Mouse (Mus musculus): ENCODE measurements around the gene Dnajc16.

Dnajc16 gene
- long read RNA-seq, experiment 1, full-length matches to known transcripts = 1 of 2 reads
- long read RNA-seq, experiment 1, partial matches to known transcripts = 0 of 2 reads
- long read RNA-seq, experiment 1, other reads (novel, unspliced or antisense) = 1 of 2 reads
- long read RNA-seq, experiment 2, partial matches to known transcripts = 1 of 2 reads
- long read RNA-seq, experiment 2, other reads (novel, unspliced or antisense) = 1 of 2 reads

DNA sequence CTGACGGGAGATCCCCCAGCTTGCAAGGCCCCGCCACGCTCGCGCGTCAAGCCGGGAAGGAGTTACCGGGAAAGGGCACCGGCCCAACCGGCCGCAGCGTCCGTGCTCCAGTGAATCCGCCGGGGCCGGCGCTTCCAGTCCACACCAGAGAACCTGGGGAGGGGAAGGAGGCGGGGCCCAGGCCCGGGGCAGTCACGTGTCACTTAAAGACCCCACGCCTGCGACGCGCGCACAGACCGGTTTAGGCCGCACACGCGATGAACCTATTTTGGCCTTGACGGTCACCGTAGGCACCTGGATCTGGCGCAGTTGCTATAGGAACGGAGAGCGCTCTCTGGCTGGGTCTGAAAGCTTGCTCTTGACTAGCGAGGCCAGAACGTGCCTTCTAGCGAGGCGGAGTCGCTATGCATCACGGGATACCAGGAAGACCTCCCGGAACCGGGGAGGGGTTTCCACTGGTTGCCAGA is at the start of gene Dnajc16:
Dnajc16 (minus strand) TSS at position 408 of the 467 bp plus-strand sequence.
- intact Hi-C loops (cut with DNase I) = no loop called here

DNA sequence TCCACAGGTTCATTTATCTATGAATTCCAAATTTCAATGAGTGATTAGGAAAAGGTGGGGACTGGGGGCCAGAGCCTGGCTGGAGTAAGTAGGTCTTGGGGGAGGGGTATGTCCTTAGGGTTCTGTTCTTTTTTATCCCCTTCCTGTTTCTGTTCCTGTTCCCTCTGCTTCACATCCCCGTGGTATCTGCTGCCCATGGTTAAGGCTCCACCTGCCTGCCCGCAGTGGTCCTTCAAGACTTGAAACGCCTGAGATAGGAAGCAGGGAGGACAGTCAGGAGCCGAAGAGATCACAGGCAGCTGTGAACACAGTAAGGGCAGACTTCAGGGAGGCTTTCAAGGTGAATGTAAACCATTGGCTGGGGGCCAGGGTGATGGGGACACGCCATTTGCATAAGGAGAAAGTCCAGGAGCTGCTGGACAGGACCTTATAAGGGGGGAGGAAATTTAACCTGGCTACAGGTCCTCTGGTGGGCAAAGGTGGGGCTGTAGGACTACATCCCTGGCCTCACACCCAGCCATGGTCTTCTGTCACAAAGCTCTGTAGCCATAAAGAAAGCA is 43.9 kb upstream of the Dnajc16 start:
- intact Hi-C loops (cut with DNase I) = no loop called here

DNA sequence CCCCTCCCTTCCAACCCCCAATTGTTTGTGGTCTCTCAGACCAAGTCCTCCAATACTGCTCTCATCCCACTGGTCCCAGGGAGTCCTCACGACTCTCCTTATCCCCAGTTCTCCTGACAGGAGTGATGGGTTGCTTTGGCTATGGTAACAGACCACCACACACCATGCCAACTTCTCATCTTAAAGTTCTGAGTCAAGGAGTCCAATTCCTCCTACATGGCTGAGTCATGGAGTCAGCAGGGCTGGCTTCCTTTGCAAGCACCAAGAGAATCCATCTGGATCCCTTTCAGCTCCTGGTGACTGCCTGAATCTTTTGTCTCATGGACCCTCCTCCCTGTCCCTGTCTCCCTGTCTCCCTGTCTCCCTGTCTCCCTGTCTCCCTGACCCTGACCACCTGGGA is 43.2 kb upstream of the Dnajc16 start:
- intact Hi-C loops (cut with DNase I) = no loop called here

DNA sequence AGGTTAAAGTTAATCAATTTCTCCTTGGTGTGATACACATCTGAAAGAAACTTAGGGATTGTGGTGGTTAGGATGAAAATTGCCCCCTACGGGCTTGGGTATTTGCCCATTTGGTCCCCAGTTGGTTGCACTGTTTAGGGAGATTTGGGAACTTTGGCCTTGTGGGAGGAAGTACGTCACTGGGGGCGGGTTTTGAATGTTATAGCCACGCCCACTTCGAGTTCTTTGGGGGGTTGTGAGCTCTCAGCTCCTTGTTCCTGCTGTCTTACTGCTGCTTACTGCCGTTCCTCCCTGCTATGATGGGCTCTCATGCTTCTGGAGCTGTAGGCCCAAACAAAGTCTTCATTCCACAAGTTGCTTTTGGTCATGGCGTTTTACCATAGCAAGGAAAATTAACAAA is 40.6 kb upstream of the Dnajc16 start:
- intact Hi-C loops (cut with DNase I) = no loop called here

DNA sequence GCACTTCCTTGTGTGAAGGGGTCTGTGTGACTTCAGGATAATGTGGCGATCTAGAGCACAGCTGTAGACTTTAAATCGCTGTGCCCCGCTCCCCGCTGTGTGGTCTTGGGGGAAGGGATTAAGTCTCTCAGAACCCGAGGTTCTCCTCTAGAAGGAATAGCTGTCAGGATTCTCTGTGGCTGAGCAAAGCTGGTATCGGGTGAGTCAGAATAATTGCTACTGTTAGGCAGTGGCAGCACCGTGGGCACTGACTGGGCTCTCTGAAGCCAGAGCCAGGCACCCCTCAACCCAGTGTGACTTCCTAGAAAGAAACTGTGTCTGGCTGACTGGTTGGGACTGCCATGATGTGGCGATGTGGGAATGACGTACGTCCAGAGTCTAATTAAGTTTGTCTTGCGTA is 39.6 kb upstream of the Dnajc16 start:
- intact Hi-C loops (cut with DNase I) = no loop called here

DNA sequence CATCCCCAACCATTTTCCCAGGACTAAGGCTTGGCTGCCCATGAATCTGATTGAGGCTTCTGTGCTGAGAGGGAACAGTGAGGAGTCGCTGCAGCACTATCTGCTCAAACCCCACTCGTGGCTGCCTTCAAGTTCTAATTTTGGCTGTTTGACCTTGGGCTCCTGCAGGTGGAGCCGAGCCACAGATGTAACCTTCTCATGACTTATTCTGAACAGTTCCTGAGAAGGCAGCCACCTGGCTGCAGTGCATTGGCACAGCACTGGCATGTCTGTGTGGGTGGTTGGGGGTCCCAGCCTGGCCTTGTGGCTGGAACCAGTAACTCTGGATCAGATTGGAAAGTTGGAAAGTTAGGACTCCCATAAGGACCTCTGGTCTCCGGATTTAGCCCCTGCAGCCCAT is 37.4 kb upstream of the Dnajc16 start:
- intact Hi-C loops (cut with DNase I) = no loop called here

DNA sequence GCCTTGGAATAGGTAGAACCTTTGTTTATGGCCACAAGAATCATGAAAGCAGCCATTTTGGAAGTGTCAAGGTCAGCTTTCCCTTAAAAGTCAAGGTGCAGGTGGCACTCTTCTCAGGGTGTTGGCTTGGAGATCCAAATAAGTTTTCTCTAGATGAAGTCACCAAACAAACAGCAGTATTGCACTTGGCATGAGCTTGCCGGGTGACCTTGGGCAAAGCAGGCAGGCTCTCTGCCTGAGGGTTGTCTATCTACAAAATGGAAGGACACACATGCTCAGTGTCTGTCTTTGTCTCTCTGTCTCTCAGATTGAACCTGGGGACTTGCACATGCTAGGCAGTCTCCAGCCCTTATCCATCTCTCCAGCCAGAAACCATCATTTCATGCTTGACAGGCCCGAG is 36.7 kb upstream of the Dnajc16 start:
- intact Hi-C loops (cut with DNase I) = no loop called here

DNA sequence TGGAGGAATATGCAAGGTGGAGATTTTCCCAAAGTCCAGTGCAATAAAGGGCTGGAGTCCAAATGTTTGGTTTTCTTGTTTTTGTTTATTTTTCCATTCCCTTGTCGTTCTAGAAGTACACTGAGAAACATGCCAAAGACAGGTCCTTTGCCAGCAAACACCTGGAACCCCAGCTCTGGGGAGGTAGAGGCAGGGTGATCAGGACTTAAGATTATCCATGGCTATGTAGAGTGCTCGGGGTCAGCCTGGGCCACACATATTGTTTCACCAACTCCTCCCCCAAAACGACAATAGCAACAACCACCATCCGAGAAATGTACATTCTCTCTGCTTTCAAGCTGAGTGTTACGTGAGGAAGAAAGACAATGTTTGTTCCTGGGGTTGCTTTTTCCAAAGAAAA is 35.3 kb upstream of the Dnajc16 start, which contains the start of gene Cela2a:
Cela2a (minus strand) TSS at position 101 of the 400 bp plus-strand sequence.
- intact Hi-C loops (cut with DNase I) = no loop called here

DNA sequence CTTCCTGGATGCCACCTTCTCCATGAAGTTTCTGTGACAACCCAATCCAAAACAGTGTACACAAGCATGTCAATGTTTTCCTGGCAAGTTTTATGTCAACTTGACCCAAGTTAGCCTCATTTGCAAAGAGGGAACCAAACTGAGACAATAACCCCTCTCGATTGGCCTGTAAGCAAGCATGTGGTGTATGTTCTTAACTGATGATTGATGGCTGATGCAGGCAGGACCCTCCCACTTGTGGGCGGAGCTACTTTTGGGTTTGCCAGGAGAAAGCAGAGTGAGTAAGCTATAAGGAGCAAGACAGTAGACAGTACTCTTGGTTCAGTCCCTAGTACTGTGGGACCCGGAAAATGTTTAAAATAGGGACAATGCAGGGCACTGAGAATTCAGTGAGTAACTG is 32.2 kb upstream of the Dnajc16 start:
- intact Hi-C loops (cut with DNase I) = no loop called here

DNA sequence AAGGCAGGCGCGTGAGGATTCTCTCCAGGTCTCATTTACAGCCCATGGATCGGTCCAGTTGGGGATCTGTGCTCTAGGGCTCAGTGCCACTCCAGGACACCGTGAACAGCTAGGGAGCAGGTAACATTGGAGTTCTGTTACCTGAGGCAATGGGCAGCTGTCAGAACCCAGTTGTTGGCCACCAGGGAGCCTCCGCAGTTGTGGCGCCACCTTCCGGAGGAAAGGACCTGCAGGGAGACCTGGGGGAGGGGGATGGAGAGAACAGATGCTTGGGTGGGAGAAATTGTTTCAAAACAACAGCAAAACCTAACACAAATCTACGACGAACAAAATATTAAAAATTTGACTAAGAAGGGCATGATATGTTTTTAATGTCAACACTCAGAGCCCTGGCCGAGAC is 31.4 kb upstream of the Dnajc16 start:
- intact Hi-C loops (cut with DNase I) = no loop called here

DNA sequence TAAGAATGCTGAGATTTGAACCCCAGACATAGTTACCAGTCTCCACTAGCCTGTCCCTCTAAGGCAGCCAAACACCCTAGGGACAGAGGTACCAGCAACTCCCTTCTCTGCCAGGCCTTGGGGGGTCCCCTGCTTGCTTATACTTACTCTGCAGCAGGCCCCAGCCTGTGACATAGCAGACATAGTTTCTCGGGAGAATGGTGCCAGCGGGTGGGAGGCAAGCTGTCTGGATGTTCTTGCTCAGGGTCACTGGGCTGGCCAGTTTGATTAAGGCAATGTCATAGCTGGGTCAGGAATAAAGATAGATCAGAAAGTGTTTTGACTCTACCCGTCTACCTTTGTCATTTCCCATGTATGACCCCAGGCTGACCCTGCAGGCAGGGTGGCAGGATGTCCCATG is 30.4 kb upstream of the Dnajc16 start:
- intact Hi-C loops (cut with DNase I) = no loop called here

DNA sequence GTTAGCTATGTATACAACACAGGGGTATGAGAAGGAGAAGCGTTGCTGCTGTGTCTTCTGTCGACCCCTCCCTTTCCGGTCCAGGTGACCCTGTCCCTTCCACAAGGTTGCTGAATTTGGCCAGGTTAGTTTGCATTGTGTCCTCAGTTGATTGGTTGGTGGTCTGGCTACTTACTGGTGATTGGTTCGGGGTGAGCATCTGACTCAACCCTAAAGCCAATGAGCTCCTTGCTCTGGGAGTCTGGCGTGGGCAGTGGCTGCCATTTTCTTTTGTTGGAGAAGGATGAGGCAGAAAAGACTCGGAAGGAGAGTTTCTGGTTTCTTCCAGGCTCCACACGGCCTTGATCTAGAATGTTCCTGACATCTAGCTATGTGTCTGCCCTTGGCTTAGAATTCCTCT is 28.6 kb upstream of the Dnajc16 start:
- intact Hi-C loops (cut with DNase I) = no loop called here

DNA sequence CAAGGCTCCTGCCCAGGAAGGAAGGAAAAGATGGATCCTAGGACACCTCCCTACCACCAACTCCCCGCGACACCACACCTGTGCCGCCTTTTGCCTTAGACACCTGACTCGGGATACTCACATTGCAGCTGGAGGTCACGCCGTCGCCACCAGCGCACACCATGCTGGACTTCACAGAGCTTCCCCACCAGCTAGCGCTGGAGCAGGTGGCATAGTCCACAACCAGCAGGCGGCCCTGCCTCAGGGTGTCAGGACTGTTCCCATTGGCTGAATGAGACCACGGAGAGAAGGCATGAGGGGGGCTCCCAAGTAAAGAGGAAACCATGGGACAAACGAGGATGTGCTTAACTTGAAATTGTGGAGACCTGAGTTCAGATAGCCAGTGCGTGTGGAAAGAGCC is 28.1 kb upstream of the Dnajc16 start:
- intact Hi-C loops (cut with DNase I) = no loop called here

DNA sequence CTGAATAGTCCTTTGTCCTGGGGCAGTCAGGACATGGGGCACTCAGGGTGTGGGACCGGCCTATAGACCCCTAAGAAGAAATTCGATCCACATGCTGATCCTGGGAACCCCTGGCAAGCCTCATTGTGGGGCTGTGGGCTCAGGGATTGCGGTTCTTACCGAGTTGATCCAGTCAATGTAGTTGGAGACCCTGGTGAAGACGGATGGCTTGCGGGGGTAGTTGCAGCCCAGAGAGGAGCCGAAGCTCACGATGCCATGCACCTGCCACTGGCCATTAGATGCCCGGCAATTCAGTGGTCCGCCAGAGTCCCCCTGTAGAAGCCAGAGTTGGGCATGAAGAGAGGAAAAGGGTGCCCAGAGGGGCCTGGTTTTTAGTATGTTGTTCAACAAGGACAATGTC is 27.0 kb upstream of the Dnajc16 start:
- intact Hi-C loops (cut with DNase I) = no loop called here

DNA sequence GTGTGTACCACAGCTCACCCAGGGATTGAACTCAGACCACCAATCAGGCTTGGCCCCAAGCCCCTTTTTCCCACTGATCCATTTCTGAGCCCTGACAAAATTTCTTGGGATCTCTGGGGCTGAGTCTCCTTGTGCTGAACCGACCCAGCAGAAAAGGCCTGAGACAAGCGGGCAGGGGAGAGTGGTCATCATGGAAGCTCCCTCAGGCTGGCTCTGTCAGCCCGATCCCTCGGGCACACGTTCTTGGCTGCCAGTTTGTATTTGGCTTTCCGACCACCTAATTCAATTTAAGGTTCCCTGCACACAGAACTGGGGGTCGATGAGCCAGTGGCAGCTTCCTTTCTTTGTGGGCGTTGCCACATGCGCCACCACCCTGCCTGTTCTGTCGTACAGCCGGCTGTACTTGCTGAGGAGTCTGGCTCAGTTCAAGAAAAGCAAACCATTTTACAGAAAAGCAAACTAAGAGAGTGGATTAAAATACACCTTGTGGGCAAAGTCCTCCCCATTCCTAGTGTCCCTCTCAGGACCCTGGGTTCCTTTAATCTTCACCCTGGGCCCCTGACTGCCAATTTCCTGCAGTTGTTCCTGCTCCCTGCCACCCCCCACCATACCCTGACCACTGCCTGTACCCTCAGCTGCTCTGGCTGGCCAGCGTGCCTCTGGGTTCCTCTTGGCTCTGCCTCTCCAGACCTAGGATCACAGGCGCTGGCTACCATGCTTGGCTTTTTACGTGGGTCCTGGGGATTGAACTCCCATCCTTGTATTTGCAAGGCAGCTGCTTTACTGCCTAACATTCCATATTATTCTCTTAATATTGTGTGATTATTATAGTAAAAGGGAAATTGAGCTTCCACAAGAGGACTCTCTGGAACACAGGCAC is 26.3 kb upstream of the Dnajc16 start:
- intact Hi-C loops (cut with DNase I) = no loop called here

DNA sequence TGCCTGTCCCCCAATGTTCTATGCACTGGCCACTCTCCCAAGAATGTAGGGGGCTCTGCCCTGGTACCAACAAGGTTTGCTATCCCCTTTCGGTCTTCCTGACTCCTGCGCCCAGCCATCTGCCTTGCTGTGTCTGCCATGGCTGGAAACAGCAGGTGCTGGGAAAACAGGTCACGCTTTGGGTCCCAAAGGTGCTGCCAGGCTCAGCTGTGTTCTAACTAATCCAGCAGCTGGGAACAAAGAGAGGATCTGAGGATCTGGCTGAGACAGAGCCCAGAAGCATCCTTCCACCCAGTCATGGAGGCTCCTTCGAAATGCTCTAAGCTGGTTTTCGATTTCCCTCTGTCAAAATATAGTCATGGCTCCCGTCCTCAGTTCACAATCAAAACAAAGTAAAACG is 25.5 kb upstream of the Dnajc16 start:
- intact Hi-C loops (cut with DNase I) = no loop called here

DNA sequence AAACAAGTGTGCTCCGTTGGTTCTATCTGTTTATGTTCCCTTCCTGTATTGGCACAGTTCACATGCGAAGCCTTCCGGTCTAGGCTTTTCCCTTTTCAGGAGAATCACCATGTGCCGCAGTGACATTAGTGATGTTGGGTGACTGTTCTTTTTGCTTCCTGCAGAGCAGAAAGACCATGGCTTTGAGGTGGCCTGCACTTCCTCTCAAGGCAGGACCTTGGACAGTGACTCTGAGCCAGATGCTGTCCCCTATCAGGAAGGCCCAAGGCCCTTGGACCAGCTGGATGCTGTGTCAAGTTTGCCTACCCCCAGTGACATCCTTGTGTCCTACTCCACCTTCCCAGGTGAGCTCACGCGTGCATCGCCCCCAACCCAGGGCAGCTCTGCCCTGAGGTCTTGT is 20.6 kb upstream of the Dnajc16 start:
- intact Hi-C loops (cut with DNase I) = no loop called here

DNA sequence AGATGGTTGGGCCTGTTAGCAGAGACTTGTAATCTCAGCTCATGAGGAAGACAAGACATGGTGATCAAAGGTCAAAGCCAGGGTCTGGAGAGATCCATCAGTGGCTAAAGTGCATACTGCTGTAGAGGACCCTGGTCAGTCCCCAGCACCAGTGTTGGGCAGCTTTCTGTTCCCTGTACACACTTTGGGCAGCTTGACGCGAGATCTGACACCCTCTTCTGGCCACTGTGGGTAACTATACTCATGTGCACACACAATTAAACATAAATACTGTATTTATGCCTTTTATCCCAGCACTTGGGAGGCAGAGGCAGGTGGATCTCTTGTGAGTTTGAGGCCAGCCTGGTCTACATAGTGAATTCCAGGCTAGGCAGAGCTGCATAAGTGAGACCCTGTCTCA is 20.2 kb upstream of the Dnajc16 start:
- intact Hi-C loops (cut with DNase I) = no loop called here

DNA sequence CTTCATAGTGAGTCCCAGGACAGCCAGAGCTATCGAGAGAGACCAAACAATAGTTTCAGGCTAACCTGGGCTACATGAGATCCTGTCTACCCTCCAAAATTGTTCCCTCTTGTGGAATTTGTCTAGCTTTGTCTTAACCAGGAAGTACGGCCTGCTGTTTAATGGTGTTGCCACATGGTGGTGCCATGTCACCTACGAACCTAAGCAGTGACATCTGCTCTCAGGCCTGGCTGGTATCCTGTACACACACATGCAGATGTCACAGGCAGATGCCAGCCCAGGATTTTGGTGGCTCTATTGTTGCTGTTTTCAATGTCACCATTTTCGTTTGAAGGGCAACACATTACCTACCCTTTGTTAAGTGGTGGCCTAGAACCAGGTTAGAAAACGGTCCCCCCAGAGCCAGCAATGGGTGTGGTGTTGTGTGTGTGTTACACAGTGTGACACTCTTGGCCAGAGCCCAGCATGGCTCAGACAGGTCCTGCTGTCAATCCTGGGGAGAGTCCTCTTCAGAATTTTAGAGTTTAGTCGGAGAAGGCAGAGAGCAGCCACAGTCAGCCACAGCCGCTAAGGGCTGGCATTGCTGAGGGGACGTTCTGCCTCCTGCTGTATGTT is 19.2 kb upstream of the Dnajc16 start:
- intact Hi-C loops (cut with DNase I) = loop anchor here (5.0 kb wide), 1 partner anchor 42 kb away; no protein-coding TSS in a partner anchor

DNA sequence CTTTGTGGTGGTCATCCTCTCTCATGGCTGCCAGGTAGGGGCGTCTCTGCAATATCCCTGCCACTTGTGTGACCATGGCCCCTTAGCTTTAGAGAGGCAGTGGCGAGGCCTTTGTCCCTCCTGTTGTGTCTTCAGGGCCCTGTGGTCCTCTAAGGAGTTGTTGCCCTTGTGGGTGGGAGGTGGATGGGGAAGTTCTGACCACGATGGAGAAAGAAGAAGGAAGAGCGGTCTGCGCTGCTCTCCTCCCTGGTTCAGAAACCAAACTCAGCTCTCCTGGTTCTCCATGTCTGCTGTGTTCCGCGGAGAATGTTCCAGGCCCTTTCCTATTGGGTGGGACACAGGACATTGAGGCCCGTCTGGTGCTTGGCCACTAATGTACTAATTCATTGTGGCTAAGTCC is 15.2 kb upstream of the Dnajc16 start:
- intact Hi-C loops (cut with DNase I) = loop anchor here (5.0 kb wide), 1 partner anchor 46 kb away; no protein-coding TSS in a partner anchor

DNA sequence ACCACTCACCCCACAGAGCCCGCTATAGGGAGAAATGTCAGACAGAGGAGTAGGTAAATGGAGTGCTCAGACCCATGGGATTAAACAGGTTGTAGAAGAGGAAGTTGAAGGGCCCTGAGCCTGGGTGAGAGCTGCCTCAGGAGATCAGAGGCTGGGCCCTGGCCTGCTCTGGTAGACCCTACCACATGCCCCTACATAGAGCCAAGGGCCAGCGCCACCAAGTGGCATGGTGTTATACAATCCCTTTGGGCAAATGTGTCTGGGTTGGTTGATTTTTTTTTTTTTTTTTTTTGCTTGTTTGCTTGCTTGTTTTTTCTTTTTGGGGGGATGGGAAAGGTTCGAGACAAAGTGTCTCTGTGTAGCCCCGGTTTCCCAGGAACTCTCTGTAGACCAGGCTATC is 13.4 kb upstream of the Dnajc16 start:
- intact Hi-C loops (cut with DNase I) = no loop called here

DNA sequence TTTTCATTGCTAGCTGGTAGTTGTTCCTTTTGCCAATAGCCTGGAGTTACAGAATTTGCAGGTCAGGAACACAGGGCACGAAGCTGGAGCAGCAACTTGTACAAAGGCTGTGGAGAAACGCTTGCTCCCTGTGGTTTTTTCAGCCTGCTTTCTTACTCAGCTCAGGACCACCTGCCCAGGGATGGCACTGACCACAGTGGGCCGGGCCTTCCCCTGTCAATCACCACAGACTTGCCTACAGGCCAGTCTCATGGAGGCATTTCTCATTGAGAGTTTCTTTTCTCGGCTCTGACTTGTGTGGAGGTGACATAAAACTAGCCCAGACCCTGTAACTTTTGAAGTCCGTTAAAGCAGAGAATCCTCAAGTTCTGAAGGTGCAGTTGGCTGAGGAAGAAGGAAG is 6.8 kb upstream of the Dnajc16 start:
- intact Hi-C loops (cut with DNase I) = no loop called here

All from adrenal gland (tissue).